Mouse (Mus musculus): ENCODE measurements around the gene Stx8.

- TF ChIP-seq CTCF (IDR thresholded peaks at IDR 0.05; ENCODE audit: extremely low read depth, insufficient read depth, low read length): no peak
- TF ChIP-seq POLR2A (IDR thresholded peaks at IDR 0.05; ENCODE audit: extremely low read depth, insufficient read depth, low read length): no peak
Observed at GRCm38 (mm10) chr11:68202561-68202960, 236.6 kb downstream of the Stx8 start.
